Mouse (Mus musculus): ENCODE results near the gene Mtrf1. TPM values are rescaled to one million over a fixed set of nuclear protein-coding genes. Genes with fewer than 3 reads are reported as not detected.

Mtrf1 gene
- polyA plus RNA-seq (2015; fragmentation: Nextera tagmentation; extraction: Ambion mirVana): 11.2 and 12.4 TPM in 2 replicates

GRCm38 (mm10) chr14:79397321-79398122 lies at the start of gene Mtrf1:
Mtrf1 (plus strand) TSS chr14:79397772.
- Histone ChIP-seq H3K27me3 (no peaks in the 10 kb centered on the region), H3K4me2 (peak within 1 kb of the TSS; percentile 59), H3K4me1 (replicated peaks) (peaks cover 6% of the 10 kb centered on the region; the same call in 1 of the 2 replicates), H3K36me3 (peaks cover 13% of the 10 kb centered on the region), H3K27ac (peak within 1 kb of the TSS; percentile 92), H3K4me3 (peak within 1 kb of the TSS; percentile 53), H3K9ac (peak within 1 kb of the TSS; percentile 69), H3K9me3 (no peaks in the 10 kb centered on the region)
- peak; percentile 94 for ATAC-seq (ENCODE audit: low FRiP score)
- 20% methylated on average over 23 of the region's 23 CpGs for WGBS

GRCm38 (mm10) chr14:79358055-79358454 lies 39.5 kb upstream of the Mtrf1 start:
- H3K36me3 ChIP-seq: peaks cover 43% of the 10 kb centered on the region
- no peak overlapping the region for H3K4me3 ChIP-seq
- H3K9me3 ChIP-seq: no peaks in the 10 kb centered on the region
- no peaks in the 10 kb centered on the region for H3K27me3 ChIP-seq
- ATAC-seq (ENCODE audit: low FRiP score): no peak
- no peaks in the 10 kb centered on the region for H3K4me1 ChIP-seq (replicated peaks)
- H3K4me2 ChIP-seq: no peak overlapping the region
- H3K27ac ChIP-seq: no peak overlapping the region
- WGBS: 99% methylated on average over 2 of the region's 2 CpGs
- H3K9ac ChIP-seq: no peak overlapping the region

GRCm38 (mm10) chr14:79377041-79377440 lies 20.5 kb upstream of the Mtrf1 start:
- Histone ChIP-seq H3K27ac (no peak overlapping the region), H3K4me2 (no peak overlapping the region), H3K9ac (no peak overlapping the region), H3K4me3 (no peak overlapping the region), H3K9me3 (no peaks in the 10 kb centered on the region), H3K27me3 (no peaks in the 10 kb centered on the region), H3K36me3 (peaks cover 14% of the 10 kb centered on the region), H3K4me1 (replicated peaks) (no peaks in the 10 kb centered on the region)
- no peak for ATAC-seq (ENCODE audit: low FRiP score)

GRCm38 (mm10) chr14:79383120-79383519 lies 14.5 kb upstream of the Mtrf1 start:
- Histone ChIP-seq H3K4me1 (replicated peaks) (no peaks in the 10 kb centered on the region), H3K36me3 (peaks cover 12% of the 10 kb centered on the region), H3K4me3 (no peak overlapping the region), H3K9ac (no peak overlapping the region), H3K4me2 (no peak overlapping the region), H3K27me3 (no peaks in the 10 kb centered on the region), H3K27ac (no peak overlapping the region), H3K9me3 (no peaks in the 10 kb centered on the region)
- 94% methylated on average over 7 of the region's 7 CpGs for WGBS
- no peak for ATAC-seq (ENCODE audit: low FRiP score)

GRCm38 (mm10) chr14:79388304-79388703 lies 9.3 kb upstream of the Mtrf1 start:
- no peak for ATAC-seq (ENCODE audit: low FRiP score)
- Histone ChIP-seq H3K9me3 (no peaks in the 10 kb centered on the region), H3K27me3 (no peaks in the 10 kb centered on the region), H3K4me1 (replicated peaks) (peaks cover 14% of the 10 kb centered on the region), H3K4me2 (no peak overlapping the region), H3K4me3 (no peak overlapping the region), H3K27ac (no peak overlapping the region), H3K9ac (no peak overlapping the region), H3K36me3 (no peaks in the 10 kb centered on the region)
- 95% methylated on average over 3 of the region's 3 CpGs for WGBS

- H3K36me3 ChIP-seq: no peaks in the 10 kb centered on the region
- peak overlapping the region; percentile 82 for H3K4me3 ChIP-seq
- ATAC-seq (ENCODE audit: low FRiP score): peak; percentile 11
- H3K4me2 ChIP-seq: peak overlapping the region; percentile 69
- WGBS: 2% methylated on average over 16 of the region's 16 CpGs
- no peaks in the 10 kb centered on the region for H3K9me3 ChIP-seq
- H3K9ac ChIP-seq: peak overlapping the region; percentile 84
- peaks cover 14% of the 10 kb centered on the region for H3K4me1 ChIP-seq (replicated peaks)
- no peaks in the 10 kb centered on the region for H3K27me3 ChIP-seq
- peak overlapping the region; percentile 95 for H3K27ac ChIP-seq
Observed at GRCm38 (mm10) chr14:79389438-79390264, 7.9 kb upstream of the Mtrf1 start.

GRCm38 (mm10) chr14:79390265-79390926 lies 7.2 kb upstream of the Mtrf1 start, which contains the start of gene Naa16:
Naa16 (minus strand) TSS chr14:79390778.
- H3K27ac ChIP-seq: peak within 1 kb of the TSS; percentile 95
- H3K27me3 ChIP-seq: no peaks in the 10 kb centered on the region
- no peaks in the 10 kb centered on the region for H3K36me3 ChIP-seq
- peak within 1 kb of the TSS; percentile 69 for H3K4me2 ChIP-seq
- peak within 1 kb of the TSS; percentile 82 for H3K4me3 ChIP-seq
- WGBS: under 1% methylated on average over 64 of the region's 71 CpGs
- peaks cover 14% of the 10 kb centered on the region for H3K4me1 ChIP-seq (replicated peaks)
- peak; percentile 96 for ATAC-seq (ENCODE audit: low FRiP score)
- H3K9me3 ChIP-seq: no peaks in the 10 kb centered on the region
- H3K9ac ChIP-seq: peak within 1 kb of the TSS; percentile 84

GRCm38 (mm10) chr14:79393289-79393688 lies 4.3 kb upstream of the Mtrf1 start:
- no peaks in the 10 kb centered on the region for H3K36me3 ChIP-seq
- H3K27me3 ChIP-seq: no peaks in the 10 kb centered on the region
- peaks cover 17% of the 10 kb centered on the region for H3K4me1 ChIP-seq (replicated peaks)
- no peak for ATAC-seq (ENCODE audit: low FRiP score)
- no peak overlapping the region for H3K27ac ChIP-seq
- H3K9ac ChIP-seq: no peak overlapping the region
- H3K4me2 ChIP-seq: no peak overlapping the region
- no peak overlapping the region for H3K4me3 ChIP-seq
- H3K9me3 ChIP-seq: no peaks in the 10 kb centered on the region
- WGBS: 83% methylated on average over 1 of the region's 1 CpGs

- Histone ChIP-seq H3K9me3 (no peaks in the 10 kb centered on the region), H3K27me3 (no peaks in the 10 kb centered on the region), H3K4me3 (no peak overlapping the region), H3K27ac (no peak overlapping the region), H3K4me1 (replicated peaks) (peaks cover 11% of the 10 kb centered on the region), H3K36me3 (no peaks in the 10 kb centered on the region), H3K4me2 (no peak overlapping the region), H3K9ac (no peak overlapping the region)
- ATAC-seq (ENCODE audit: low FRiP score): no peak
Observed at GRCm38 (mm10) chr14:79394564-79394963, 3.0 kb upstream of the Mtrf1 start.

GRCm38 (mm10) chr14:79407641-79408040 lies 10.1 kb downstream of the Mtrf1 start:
- Histone ChIP-seq H3K4me3 (no peak overlapping the region), H3K9ac (no peak overlapping the region), H3K4me2 (no peak overlapping the region), H3K4me1 (replicated peaks) (no peaks in the 10 kb centered on the region), H3K36me3 (peaks cover 43% of the 10 kb centered on the region), H3K27me3 (no peaks in the 10 kb centered on the region), H3K9me3 (no peaks in the 10 kb centered on the region), H3K27ac (no peak overlapping the region)
- ATAC-seq (ENCODE audit: low FRiP score): no peak
- 81% methylated on average over 2 of the region's 2 CpGs for WGBS

- Histone ChIP-seq H3K9me3 (no peaks in the 10 kb centered on the region), H3K4me1 (replicated peaks) (no peaks in the 10 kb centered on the region), H3K4me2 (no peak overlapping the region), H3K9ac (no peak overlapping the region), H3K27me3 (no peaks in the 10 kb centered on the region), H3K4me3 (no peak overlapping the region), H3K27ac (no peak overlapping the region), H3K36me3 (peaks cover 38% of the 10 kb centered on the region)
- ATAC-seq (ENCODE audit: low FRiP score): no peak
- whole genome bisulfite sequencing: 97% methylated on average over 6 of the region's 6 CpGs
Observed at GRCm38 (mm10) chr14:79409278-79409830, 11.8 kb downstream of the Mtrf1 start.

GRCm38 (mm10) chr14:79410662-79411061 lies 13.1 kb downstream of the Mtrf1 start:
- ATAC-seq (ENCODE audit: low FRiP score): no peak
- Histone ChIP-seq H3K27me3 (no peaks in the 10 kb centered on the region), H3K36me3 (peaks cover 38% of the 10 kb centered on the region), H3K9ac (no peak overlapping the region), H3K4me2 (no peak overlapping the region), H3K4me3 (no peak overlapping the region), H3K9me3 (no peaks in the 10 kb centered on the region), H3K27ac (no peak overlapping the region), H3K4me1 (replicated peaks) (no peaks in the 10 kb centered on the region)
- whole genome bisulfite sequencing: 74% methylated on average over 2 of the region's 2 CpGs

Data from hindbrain, embryonic 13.5 days (tissue).